Mouse (Mus musculus) liver, adult 2 months (tissue): ENCODE results near the gene Sorbs1.

Source experiments
- CTCF ChIP-seq: fragments of 200-500 bp; IDR thresholded peaks from 2 replicates; pipeline ENCODE4 v1.5.1; 2011; ENCODE audit warnings: low read depth, low read length, control low read depth
- POLR2A ChIP-seq: fragments of 200-500 bp; IDR thresholded peaks from 2 replicates; pipeline ENCODE4 v1.6.1; 2011; ENCODE audit warnings: low read length, control low read depth; ENCODE audit not compliant: insufficient read depth; ENCODE audit errors: extremely low read depth

- TF ChIP-seq CTCF (no peak), POLR2A (no peak)
Measured at GRCm38 (mm10) chr19:40414386-40414785, 99.2 kb downstream of the Sorbs1 start.
